Mouse (Mus musculus): ENCODE results near the gene Ccdc189. TPM values are rescaled to one million over a fixed set of nuclear protein-coding genes. Genes with fewer than 3 reads are reported as not detected.

The Ccdc189 gene
- total and polyA plus RNA-seq, 3 experiments: 4.2 to 6.9 TPM; not detected in 1

GRCm38 (mm10) chr7:127604256-127604655, 15.9 kb upstream of the Ccdc189 start:
- TF ChIP-seq MEF2A (IDR thresholded peaks at IDR 0.05; ENCODE audit: extremely low read depth, insufficient replicate concordance, low read depth, low read length, poor library complexity, severe bottlenecking) (no peak), NRF1 (IDR thresholded peaks at IDR 0.05; ENCODE audit: insufficient read depth, low read depth, low read length, poor library complexity, severe bottlenecking) (no peak), MAX (IDR thresholded peaks at IDR 0.05; ENCODE audit: low read length) (no peak), ZNF384 (IDR thresholded peaks at IDR 0.05; ENCODE audit: low read depth, low read length) (no peak), MAFK (IDR thresholded peaks at IDR 0.05; ENCODE audit: borderline replicate concordance, low read depth, low read length) (no peak), TBP (IDR thresholded peaks at IDR 0.05; ENCODE audit: low read depth, low read length) (no peak), ETS1 (IDR thresholded peaks at IDR 0.05; ENCODE audit: low read depth, low read length) (no peak), CTCF (IDR thresholded peaks at IDR 0.05 in 2 of 3, conservative IDR thresholded peaks at IDR 0.05 in 1 of 3; ENCODE audit: control insufficient read depth in 1 of 3, insufficient read depth in 1 of 3, low read depth in 2 of 3, low read length in 3 of 3, poor library complexity in 1 of 3, severe bottlenecking in 1 of 3) (no peak), CHD1 (IDR thresholded peaks at IDR 0.05; ENCODE audit: low read depth, low read length) (no peak), MXI1 (IDR thresholded peaks at IDR 0.05; ENCODE audit: low read depth, low read length) (no peak), POLR2AphosphoS5 (IDR thresholded peaks at IDR 0.05; ENCODE audit: borderline replicate concordance, low read depth, low read length) (no peak), CHD2 (IDR thresholded peaks at IDR 0.05; ENCODE audit: low read length) (no peak), JUND (IDR thresholded peaks at IDR 0.05; ENCODE audit: low read depth, low read length) (no peak), KAT2A (conservative IDR thresholded peaks at IDR 0.05; ENCODE audit: low read depth, low read length) (no peak), SMC3 (IDR thresholded peaks at IDR 0.05; ENCODE audit: low read depth, low read length) (no peak), ELF1 (IDR thresholded peaks at IDR 0.05; ENCODE audit: low read depth, low read length) (no peak)
- peaks cover 0 to 5% of the 10 kb centered on the region in 2 experiments; a peak in 2 of 4 replicates for H3K36me3 ChIP-seq (ENCODE audit: control insufficient read depth in 1 of 2, insufficient read depth in 2 of 2, low read length in 2 of 2)
- no peak overlapping the region for H3K4me3 ChIP-seq (ENCODE audit: control insufficient read depth in 1 of 2, insufficient read depth in 1 of 2, low read depth in 2 of 2, low read length in 2 of 2)
- no peak for DNase-seq (ENCODE audit: low read depth, low spot score)
- H3K27me3 ChIP-seq (ENCODE audit: control insufficient read depth in 1 of 2, insufficient read depth in 2 of 2, low read length in 2 of 2): no peaks in the 10 kb centered on the region
- H3K9ac ChIP-seq (ENCODE audit: control insufficient read depth, low read depth, low read length, poor library complexity, severe bottlenecking): no peak overlapping the region
- no peaks in the 10 kb centered on the region for H3K4me1 ChIP-seq (ENCODE audit: control insufficient read depth in 1 of 2, insufficient read depth in 2 of 2, low read length in 2 of 2)
- H3K27ac ChIP-seq (ENCODE audit: control insufficient read depth, low read depth, low read length): no peak overlapping the region
- no peaks in the 10 kb centered on the region for H3K79me2 ChIP-seq (ENCODE audit: control insufficient read depth, insufficient read depth, low read length, poor library complexity)
- no peaks in the 10 kb centered on the region for H3K9me3 ChIP-seq (replicated peaks; ENCODE audit: insufficient read depth, low read length)

- Histone ChIP-seq H3K27ac (ENCODE audit: control insufficient read depth, low read depth, low read length) (no peak overlapping the region), H3K4me3 (ENCODE audit: control insufficient read depth in 1 of 2, insufficient read depth in 1 of 2, low read depth in 2 of 2, low read length in 2 of 2) (no peak overlapping the region), H3K9ac (ENCODE audit: control insufficient read depth, low read depth, low read length, poor library complexity, severe bottlenecking) (no peak overlapping the region), H3K27me3 (ENCODE audit: control insufficient read depth in 1 of 2, insufficient read depth in 2 of 2, low read length in 2 of 2) (no peaks in the 10 kb centered on the region), H3K79me2 (ENCODE audit: control insufficient read depth, insufficient read depth, low read length, poor library complexity) (no peaks in the 10 kb centered on the region), H3K36me3 (ENCODE audit: control insufficient read depth in 1 of 2, insufficient read depth in 2 of 2, low read length in 2 of 2) (peaks cover 0 to 9% of the 10 kb centered on the region in 2 experiments; a peak in 2 of 4 replicates), H3K4me1 (ENCODE audit: control insufficient read depth in 1 of 2, insufficient read depth in 2 of 2, low read length in 2 of 2) (no peaks in the 10 kb centered on the region), H3K9me3 (replicated peaks; ENCODE audit: insufficient read depth, low read length) (no peaks in the 10 kb centered on the region)
- no peak for DNase-seq (ENCODE audit: low read depth, low spot score)
- TF ChIP-seq NRF1 (IDR thresholded peaks at IDR 0.05; ENCODE audit: insufficient read depth, low read depth, low read length, poor library complexity, severe bottlenecking) (no peak), GATA1 (IDR thresholded peaks at IDR 0.05; ENCODE audit: low read depth, low read length) (no peak), ZNF384 (IDR thresholded peaks at IDR 0.05; ENCODE audit: low read depth, low read length) (no peak), SIN3A (IDR thresholded peaks at IDR 0.05; ENCODE audit: low read length) (no peak), MXI1 (IDR thresholded peaks at IDR 0.05; ENCODE audit: low read depth, low read length) (no peak), EP300 (IDR thresholded peaks at IDR 0.05; ENCODE audit: low read depth in 1 of 2, low read length in 2 of 2) (no peak), NELFE (IDR thresholded peaks at IDR 0.05; ENCODE audit: low read depth, low read length) (no peak), RAD21 (IDR thresholded peaks at IDR 0.05; ENCODE audit: low read depth, low read length) (no peak)
Observed at GRCm38 (mm10) chr7:127602903-127603302, 14.5 kb upstream of the Ccdc189 start.
